Mouse (Mus musculus): Measurements from ENCODE around the gene Shank1. TPM values are rescaled to one million over a fixed set of nuclear protein-coding genes. Genes with fewer than 3 reads are reported as not detected.

Gene Shank1
- polyA plus RNA-seq, 1 experiment from 2014 or later: 0.53 TPM

- H3K27ac ChIP-seq (replicated peaks): no peak overlapping the region
- WGBS: 77% methylated on average over 2 of the region's 2 CpGs
- no peak overlapping the region for H3K4me3 ChIP-seq (ENCODE audit: low read depth, low read length)
- no peak overlapping the region for H3K9ac ChIP-seq (ENCODE audit: low read length)
- no peaks in the 10 kb centered on the region for H3K4me1 ChIP-seq (replicated peaks; ENCODE audit: control insufficient read depth, insufficient read depth)
- ATAC-seq (ENCODE audit: low FRiP score, low TSS enrichment) (no peak), DNase-seq (ENCODE audit: low spot score) (no peak)
- no peaks in the 10 kb centered on the region for H3K27me3 ChIP-seq (ENCODE audit: control insufficient read depth, insufficient read depth, low read length)
- H3K36me3 ChIP-seq (ENCODE audit: control insufficient read depth, insufficient read depth, low read length): no peaks in the 10 kb centered on the region
- no peak for TF ChIP-seq CTCF (IDR thresholded peaks at IDR 0.05; ENCODE audit: low read depth)
- no peak for TF ChIP-seq EP300 (optimal IDR thresholded peaks at IDR 0.05)
- H3K9me3 ChIP-seq (ENCODE audit: control insufficient read depth, low read length): no peaks in the 10 kb centered on the region
- H3K4me2 ChIP-seq (replicated peaks; ENCODE audit: low read depth): no peak overlapping the region
Observed at GRCm38 (mm10) chr7:44269397-44269796, 40.7 kb upstream of the Shank1 start.

GRCm38 (mm10) chr7:44271309-44271708, 38.7 kb upstream of the Shank1 start:
- TF ChIP-seq EP300 (optimal IDR thresholded peaks at IDR 0.05): no peak
- TF ChIP-seq CTCF (IDR thresholded peaks at IDR 0.05; ENCODE audit: low read depth): no peak
- 67% methylated on average over 2 of the region's 2 CpGs for WGBS
- Histone ChIP-seq H3K4me3 (ENCODE audit: low read depth, low read length) (no peak overlapping the region), H3K36me3 (ENCODE audit: control insufficient read depth, insufficient read depth, low read length) (no peaks in the 10 kb centered on the region), H3K9me3 (ENCODE audit: control insufficient read depth, low read length) (no peaks in the 10 kb centered on the region), H3K4me2 (replicated peaks; ENCODE audit: low read depth) (no peak overlapping the region), H3K27me3 (ENCODE audit: control insufficient read depth, insufficient read depth, low read length) (no peaks in the 10 kb centered on the region), H3K4me1 (replicated peaks; ENCODE audit: control insufficient read depth, insufficient read depth) (no peaks in the 10 kb centered on the region), H3K9ac (ENCODE audit: low read length) (no peak overlapping the region), H3K27ac (replicated peaks) (no peak overlapping the region)
- DNase-seq (ENCODE audit: low spot score) (no peak), ATAC-seq (ENCODE audit: low FRiP score, low TSS enrichment) (no peak)

- TF ChIP-seq CTCF (IDR thresholded peaks at IDR 0.05; ENCODE audit: low read depth) (no peak), EP300 (optimal IDR thresholded peaks at IDR 0.05) (no peak)
- H3K4me1 ChIP-seq (replicated peaks; ENCODE audit: control insufficient read depth, insufficient read depth): no peaks in the 10 kb centered on the region
- DNase-seq (ENCODE audit: low spot score): no peak
- H3K4me3 ChIP-seq (ENCODE audit: low read depth, low read length): no peak overlapping the region
- no peak overlapping the region for H3K27ac ChIP-seq (replicated peaks)
- H3K9ac ChIP-seq (ENCODE audit: low read length): no peak overlapping the region
- no peak for ATAC-seq (ENCODE audit: low FRiP score, low TSS enrichment)
- H3K27me3 ChIP-seq (ENCODE audit: control insufficient read depth, insufficient read depth, low read length): no peaks in the 10 kb centered on the region
- H3K9me3 ChIP-seq (ENCODE audit: control insufficient read depth, low read length): no peaks in the 10 kb centered on the region
- WGBS: 79% methylated on average over 7 of the region's 7 CpGs
- H3K4me2 ChIP-seq (replicated peaks; ENCODE audit: low read depth): no peak overlapping the region
- H3K36me3 ChIP-seq (ENCODE audit: control insufficient read depth, insufficient read depth, low read length): no peaks in the 10 kb centered on the region
Observed at GRCm38 (mm10) chr7:44272546-44272945, 37.5 kb upstream of the Shank1 start.

- TF ChIP-seq CTCF (IDR thresholded peaks at IDR 0.05; ENCODE audit: low read depth): no peak
- no peak for TF ChIP-seq EP300 (optimal IDR thresholded peaks at IDR 0.05)
- Histone ChIP-seq H3K9ac (ENCODE audit: low read length) (no peak overlapping the region), H3K36me3 (ENCODE audit: control insufficient read depth, insufficient read depth, low read length) (no peaks in the 10 kb centered on the region), H3K27ac (replicated peaks) (no peak overlapping the region), H3K27me3 (ENCODE audit: control insufficient read depth, insufficient read depth, low read length) (0 out of 2 replicates have a peak, but pooled peaks cover 2% of the 10 kb centered on the region), H3K4me2 (replicated peaks; ENCODE audit: low read depth) (no peak overlapping the region), H3K4me1 (replicated peaks; ENCODE audit: control insufficient read depth, insufficient read depth) (no peaks in the 10 kb centered on the region), H3K4me3 (ENCODE audit: low read depth, low read length) (no peak overlapping the region), H3K9me3 (ENCODE audit: control insufficient read depth, low read length) (no peaks in the 10 kb centered on the region)
- DNase-seq (ENCODE audit: low spot score) (no peak), ATAC-seq (ENCODE audit: low FRiP score, low TSS enrichment) (no peak)
- WGBS: 72% methylated on average over 7 of the region's 7 CpGs
Observed at GRCm38 (mm10) chr7:44273446-44273845, 36.6 kb upstream of the Shank1 start.

- no peaks in the 10 kb centered on the region for H3K9me3 ChIP-seq (ENCODE audit: control insufficient read depth, low read length)
- no peak overlapping the region for H3K4me2 ChIP-seq (replicated peaks; ENCODE audit: low read depth)
- TF ChIP-seq EP300 (optimal IDR thresholded peaks at IDR 0.05) (no peak), CTCF (IDR thresholded peaks at IDR 0.05; ENCODE audit: low read depth) (no peak)
- no peak overlapping the region for H3K9ac ChIP-seq (ENCODE audit: low read length)
- 0 out of 2 replicates have a peak, but pooled peaks cover 2% of the 10 kb centered on the region for H3K27me3 ChIP-seq (ENCODE audit: control insufficient read depth, insufficient read depth, low read length)
- DNase-seq (ENCODE audit: low spot score): no peak
- ATAC-seq (ENCODE audit: low FRiP score, low TSS enrichment): no peak
- H3K36me3 ChIP-seq (ENCODE audit: control insufficient read depth, insufficient read depth, low read length): no peaks in the 10 kb centered on the region
- no peak overlapping the region for H3K4me3 ChIP-seq (ENCODE audit: low read depth, low read length)
- no peak overlapping the region for H3K27ac ChIP-seq (replicated peaks)
- no peaks in the 10 kb centered on the region for H3K4me1 ChIP-seq (replicated peaks; ENCODE audit: control insufficient read depth, insufficient read depth)
- WGBS: 35% methylated on average over 11 of the region's 11 CpGs
Observed at GRCm38 (mm10) chr7:44274096-44274495, 36.0 kb upstream of the Shank1 start.

GRCm38 (mm10) chr7:44275546-44275945, 34.5 kb upstream of the Shank1 start:
- TF ChIP-seq CTCF (IDR thresholded peaks at IDR 0.05; ENCODE audit: low read depth) (no peak), EP300 (optimal IDR thresholded peaks at IDR 0.05) (no peak)
- no peak overlapping the region for H3K4me3 ChIP-seq (ENCODE audit: low read depth, low read length)
- ATAC-seq (ENCODE audit: low FRiP score, low TSS enrichment) (no peak), DNase-seq (ENCODE audit: low spot score) (no peak)
- H3K4me1 ChIP-seq (replicated peaks; ENCODE audit: control insufficient read depth, insufficient read depth): no peaks in the 10 kb centered on the region
- no peak overlapping the region for H3K9ac ChIP-seq (ENCODE audit: low read length)
- H3K9me3 ChIP-seq (ENCODE audit: control insufficient read depth, low read length): no peaks in the 10 kb centered on the region
- no peaks in the 10 kb centered on the region for H3K36me3 ChIP-seq (ENCODE audit: control insufficient read depth, insufficient read depth, low read length)
- H3K27ac ChIP-seq (replicated peaks): no peak overlapping the region
- 70% methylated on average over 3 of the region's 3 CpGs for WGBS
- 0 out of 2 replicates have a peak, but pooled peaks cover 2% of the 10 kb centered on the region for H3K27me3 ChIP-seq (ENCODE audit: control insufficient read depth, insufficient read depth, low read length)
- H3K4me2 ChIP-seq (replicated peaks; ENCODE audit: low read depth): no peak overlapping the region
